Mouse (Mus musculus) cortical plate, adult 2 months (tissue): ENCODE data around the gene Limch1.

Source experiments
- CTCF ChIP-seq: fragments of 200-500 bp; IDR thresholded peaks from 2 replicates; pipeline ENCODE4 v1.5.1; 2011; ENCODE audit warnings: mild to moderate bottlenecking, control low read depth, low read length; ENCODE audit not compliant: insufficient read depth; ENCODE audit errors: extremely low read depth
- POLR2A ChIP-seq: fragments of 200-500 bp; IDR thresholded peaks from 2 replicates; pipeline ENCODE4 v1.6.1; 2011; ENCODE audit warnings: mild to moderate bottlenecking, low read length, control low read depth; ENCODE audit not compliant: insufficient read depth; ENCODE audit errors: extremely low read depth

- TF ChIP-seq CTCF (no peak), POLR2A (no peak)
Measured at GRCm38 (mm10) chr5:66784624-66785361, 39.2 kb downstream of the Limch1 start.
